Mouse (Mus musculus) adrenal gland, postnatal 10 days (tissue): ENCODE measurements at regions not wholly inside any gene's neighbourhood (a gene's known extent, or its start where the extent isn't known, plus 50 kb on each side); places are given as distances from the start of the nearest gene placed in this dataset.

Experiments
- DNase-seq: peaks from one replicate; pipeline ENCODE4 v3.0.0; 2021; ENCODE audit warnings: mixed read lengths

DNA sequence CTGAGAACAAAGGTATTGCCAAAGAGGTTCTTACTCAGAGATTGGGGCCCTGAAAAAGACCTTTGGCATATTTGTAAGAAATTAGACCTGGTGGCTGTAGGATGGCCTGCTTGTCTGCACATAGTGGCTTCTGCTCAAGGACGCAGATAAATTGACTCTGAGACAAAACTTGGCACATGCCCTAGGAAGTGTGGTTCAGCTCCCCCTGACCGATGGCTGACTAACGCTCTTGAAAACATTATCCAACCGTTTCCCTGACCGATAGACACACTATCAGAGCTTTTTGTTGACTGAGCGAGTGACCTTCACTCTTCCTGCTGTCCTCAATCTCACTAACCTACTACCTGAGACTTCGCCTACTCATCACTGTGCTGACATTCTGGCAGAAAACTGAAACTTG is 1363.4 kb upstream of the Cox7c start:
- DNase-seq, result peak; percentile 20
